Mouse (Mus musculus) kidney, adult 2 months (tissue): ENCODE measurements around the gene Gemin6.

Experiments used
- CTCF ChIP-seq: fragments of 200-500 bp; conservative IDR thresholded peaks from 2 replicates; pipeline ENCODE4 v1.5.1; 2011; ENCODE audit warnings: low read depth, mild to moderate bottlenecking, control low read depth, low read length, moderate library complexity, mixed read lengths; ENCODE audit not compliant: insufficient read depth, insufficient read length
- POLR2A ChIP-seq: fragments of 200-500 bp; IDR thresholded peaks from one replicate; pipeline ENCODE4 v1.6.1; 2011; ENCODE audit warnings: low read depth, low read length, control low read depth

DNA sequence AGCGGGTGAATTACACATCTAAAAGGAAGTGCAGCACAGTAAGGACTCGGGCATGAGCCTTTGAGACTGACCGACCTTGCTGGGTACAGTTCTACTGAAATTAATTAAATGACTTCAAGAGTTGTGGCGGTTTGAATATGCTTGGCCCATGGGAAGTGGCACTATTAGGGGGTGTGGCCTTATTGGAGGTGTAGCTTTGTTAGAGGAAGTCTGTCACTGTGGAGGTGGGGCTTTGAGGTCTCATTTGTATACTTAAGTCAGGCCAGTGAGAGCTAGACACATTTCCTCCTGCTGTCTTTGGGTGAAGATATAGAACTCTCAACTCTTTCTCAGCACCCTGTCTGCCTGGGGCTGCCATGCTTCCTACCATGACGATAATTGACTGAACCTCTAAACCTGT lies 30.2 kb downstream of the Gemin6 start:
- TF ChIP-seq CTCF (no peak), POLR2A (no peak)
